Mouse (Mus musculus): Measurements from ENCODE around the gene Osbpl3. TPM values are rescaled to one million over a fixed set of nuclear protein-coding genes. Genes with fewer than 3 reads are reported as not detected.
A peak's percentile ranks its signal among the peaks of the same experiment; 100 is the strongest.

Gene Osbpl3
- polyA plus RNA-seq, 1 experiment from 2014 or later, result 1.4 TPM

DNA sequence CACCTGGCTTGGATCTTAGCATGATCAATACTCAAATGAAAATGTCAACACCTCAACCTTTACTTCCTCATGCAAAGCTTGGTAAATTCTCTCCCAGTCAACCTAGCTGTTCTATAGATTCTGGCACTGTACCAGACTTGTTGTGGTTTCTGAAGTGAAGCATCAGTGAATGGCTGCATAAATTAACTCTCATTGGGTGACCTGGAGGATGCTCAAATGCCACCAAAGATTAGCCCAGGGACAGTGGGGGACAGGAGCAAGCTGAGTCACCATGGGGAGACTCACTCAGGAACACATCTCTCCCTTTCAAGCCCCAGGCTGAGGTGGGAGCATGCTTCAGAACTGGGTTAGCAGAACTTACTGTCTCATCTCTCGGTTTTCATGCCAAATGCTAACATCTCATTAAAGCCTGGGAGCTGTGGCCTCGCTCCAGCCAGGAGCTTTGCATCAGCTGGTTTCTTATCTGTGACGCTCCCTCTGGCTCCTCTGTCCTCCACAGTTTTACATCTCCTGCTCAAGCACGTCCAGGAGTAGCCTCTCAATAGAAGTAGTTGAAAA, 93.2 kb downstream of the Osbpl3 start:
- H3K4me3 ChIP-seq, result no peak overlapping the region
- no peaks in the 10 kb centered on the region; the same call in 1 of the 2 replicates for H3K4me1 ChIP-seq
- 54% methylated on average over 4 of the region's 4 CpGs for WGBS (ENCODE audit: insufficient replicate concordance)
- no peak overlapping the region for H3K4me2 ChIP-seq
- H3K9me3 ChIP-seq (replicated peaks), result no peaks in the 10 kb centered on the region
- no peak overlapping the region for H3K27ac ChIP-seq
- H3K9ac ChIP-seq, result no peak overlapping the region
- H3K27me3 ChIP-seq (replicated peaks), result no peaks in the 10 kb centered on the region
- no peak for ATAC-seq
- H3K36me3 ChIP-seq, result no peaks in the 10 kb centered on the region

DNA sequence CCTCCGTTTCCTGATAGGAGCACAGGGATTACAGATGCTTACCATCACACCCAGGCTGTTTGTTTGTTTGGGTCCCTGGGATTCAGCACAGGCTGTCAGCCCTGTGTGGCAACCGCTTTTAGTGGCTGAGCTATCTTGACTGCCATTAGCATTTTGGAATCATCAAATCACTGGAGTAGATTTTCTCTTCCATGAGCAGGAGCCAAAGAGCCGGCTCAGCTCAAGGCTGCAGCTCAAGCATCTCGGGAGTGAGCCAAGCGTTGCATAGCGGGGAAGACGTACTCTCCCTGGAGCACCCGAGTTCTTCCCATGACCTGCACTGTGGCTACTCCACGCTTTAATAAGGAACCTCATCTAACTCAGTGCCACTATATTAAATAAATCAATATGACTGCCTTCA, 93.8 kb downstream of the Osbpl3 start:
- H3K27ac ChIP-seq, result no peak overlapping the region
- H3K4me1 ChIP-seq, result no peaks in the 10 kb centered on the region; the same call in 1 of the 2 replicates
- ATAC-seq, result no peak
- no peak overlapping the region for H3K4me3 ChIP-seq
- no peaks in the 10 kb centered on the region for H3K27me3 ChIP-seq (replicated peaks)
- H3K4me2 ChIP-seq, result no peak overlapping the region
- H3K36me3 ChIP-seq, result no peaks in the 10 kb centered on the region
- no peaks in the 10 kb centered on the region for H3K9me3 ChIP-seq (replicated peaks)
- 76% methylated on average over 9 of the region's 9 CpGs for WGBS (ENCODE audit: insufficient replicate concordance)
- no peak overlapping the region for H3K9ac ChIP-seq

DNA sequence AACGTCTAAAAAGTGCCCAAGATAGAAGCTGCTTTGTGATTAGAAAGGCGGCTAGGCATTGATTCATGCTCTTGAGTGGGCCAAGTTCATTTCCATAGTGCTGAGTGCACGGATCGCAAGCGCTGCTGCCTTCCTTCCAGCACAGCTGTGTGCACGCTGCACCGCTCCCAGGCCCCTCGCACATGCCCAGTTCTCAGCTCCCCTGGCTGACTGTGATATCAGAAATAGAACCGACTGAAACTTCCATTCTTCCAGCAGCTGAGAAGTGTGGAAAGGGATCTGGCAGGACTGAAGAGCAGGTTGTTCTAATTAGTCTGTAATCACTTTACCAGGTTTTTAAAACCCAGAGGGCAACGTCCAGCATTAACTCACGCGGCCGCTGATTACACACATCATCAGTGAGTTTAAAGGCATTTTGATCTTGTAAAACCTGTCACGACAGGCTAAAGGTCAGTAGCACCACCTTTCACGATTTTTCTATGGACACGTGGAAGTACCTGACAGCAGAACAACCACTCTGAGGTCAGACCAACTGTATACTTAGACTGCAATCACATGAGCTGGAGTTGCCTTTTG, 97.8 kb downstream of the Osbpl3 start:
- H3K9me3 ChIP-seq (replicated peaks), result no peaks in the 10 kb centered on the region
- peaks cover 16% of the 10 kb centered on the region for H3K4me1 ChIP-seq
- no peaks in the 10 kb centered on the region for H3K36me3 ChIP-seq
- ATAC-seq, result no peak
- no peak overlapping the region for H3K4me2 ChIP-seq
- no peak overlapping the region for H3K27ac ChIP-seq
- H3K4me3 ChIP-seq, result no peak overlapping the region
- H3K27me3 ChIP-seq (replicated peaks), result no peaks in the 10 kb centered on the region
- WGBS (ENCODE audit: insufficient replicate concordance), result 68% methylated on average over 16 of the region's 16 CpGs
- H3K9ac ChIP-seq, result no peak overlapping the region

DNA sequence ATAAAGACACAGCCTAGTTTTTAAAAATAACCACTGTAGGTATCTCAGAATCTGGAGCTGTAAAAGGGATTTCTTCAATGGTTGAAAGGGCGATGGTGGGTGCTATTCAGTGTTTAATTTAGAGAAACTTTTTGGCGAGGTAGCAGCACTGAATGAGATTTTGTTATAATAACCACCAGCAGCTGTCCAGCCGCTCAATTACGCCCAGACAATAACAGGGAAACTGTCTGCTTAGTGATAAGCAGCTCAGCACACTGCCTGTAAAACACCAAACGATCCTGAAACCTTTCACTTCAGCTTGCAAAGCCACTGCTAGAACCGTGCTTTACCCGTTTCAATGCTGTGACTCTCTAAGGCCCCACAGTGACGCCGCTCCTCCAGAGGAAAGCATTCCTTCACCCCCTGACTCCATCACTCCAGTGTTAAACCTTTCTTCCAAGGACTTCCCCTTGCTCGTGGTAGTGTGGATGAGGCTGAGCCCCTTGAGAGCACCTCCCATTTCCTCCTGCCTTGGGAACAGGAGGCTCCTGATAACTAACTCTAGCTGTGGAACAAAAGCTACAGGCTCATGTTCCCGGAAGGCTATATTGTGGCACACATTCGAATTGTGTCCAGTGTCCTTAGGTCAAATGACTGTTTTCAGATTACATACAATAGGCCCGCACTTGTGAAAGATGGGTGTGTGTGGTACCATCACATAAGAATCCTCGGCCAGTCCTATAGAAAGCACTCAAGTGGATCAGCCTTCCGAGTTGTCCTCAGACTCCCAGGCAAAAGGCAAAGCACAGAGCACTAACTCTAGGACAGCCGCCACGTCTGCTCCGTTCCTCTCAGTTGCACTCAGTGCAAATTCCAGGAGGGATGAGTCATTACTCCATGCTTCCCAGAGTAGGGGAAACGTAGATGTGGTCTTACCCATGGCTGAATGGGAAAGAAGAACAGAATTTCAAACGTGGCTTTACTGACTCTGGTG, 101.0 kb downstream of the Osbpl3 start:
- no peaks in the 10 kb centered on the region for H3K9me3 ChIP-seq (replicated peaks)
- WGBS (ENCODE audit: insufficient replicate concordance), result 38% methylated on average over 20 of the region's 20 CpGs
- H3K9ac ChIP-seq, result no peak overlapping the region
- peak overlapping the region; percentile 55; the same call in 1 of the 2 replicates for H3K27ac ChIP-seq
- H3K4me1 ChIP-seq, result peaks cover 16% of the 10 kb centered on the region
- ATAC-seq, result 0 out of 2 replicates have a peak, but pooled peaks have one; percentile 24
- no peaks in the 10 kb centered on the region for H3K27me3 ChIP-seq (replicated peaks)
- H3K4me2 ChIP-seq, result peak overlapping the region; percentile 12; the same call in 1 of the 2 replicates
- H3K4me3 ChIP-seq, result no peak overlapping the region
- H3K36me3 ChIP-seq, result no peaks in the 10 kb centered on the region

DNA sequence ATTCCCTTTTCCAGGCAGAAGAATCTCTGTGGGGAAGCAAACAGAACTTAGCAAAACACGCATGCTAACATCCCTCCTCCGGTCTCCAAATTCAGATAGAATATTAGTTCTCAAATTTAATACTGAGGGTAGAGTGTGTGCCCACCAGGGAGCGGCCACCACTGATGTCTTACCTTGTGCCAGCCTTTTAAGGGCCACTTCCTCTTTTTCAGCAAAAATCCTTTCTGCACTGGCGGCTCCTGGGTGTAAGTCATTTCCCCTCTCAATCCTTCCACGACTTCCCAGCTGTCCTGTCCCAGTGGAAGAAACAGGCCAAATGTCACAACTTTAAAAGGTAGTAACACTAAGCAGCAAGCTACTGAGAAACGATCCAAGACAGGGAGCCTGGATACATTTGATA, 103.2 kb downstream of the Osbpl3 start:
- no peak overlapping the region for H3K9ac ChIP-seq
- WGBS (ENCODE audit: insufficient replicate concordance), result 33% methylated on average over 6 of the region's 6 CpGs
- ATAC-seq, result no peak

DNA sequence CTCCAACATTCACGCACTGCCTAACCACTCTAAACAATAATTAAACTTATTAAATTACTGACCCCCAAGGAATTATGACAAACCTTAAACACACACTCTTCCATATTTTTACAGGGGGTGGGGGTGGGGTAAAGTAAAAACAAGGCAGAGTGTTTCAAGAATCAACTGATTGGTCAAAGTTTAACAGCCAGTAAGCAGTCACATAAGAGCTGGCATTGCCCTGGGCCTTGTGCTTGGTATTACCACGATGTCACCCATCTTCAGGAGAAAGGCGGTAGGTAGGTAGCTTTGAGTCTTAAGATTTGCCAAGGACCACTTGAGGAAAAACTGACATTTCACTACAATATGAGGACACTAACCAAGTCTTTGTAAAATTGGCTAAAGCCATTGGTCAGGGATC, 105.1 kb downstream of the Osbpl3 start:
- WGBS (ENCODE audit: insufficient replicate concordance), result 75% methylated on average over 3 of the region's 3 CpGs
- Histone ChIP-seq H3K27me3 (replicated peaks) (no peaks in the 10 kb centered on the region), H3K27ac (no peak overlapping the region)

More for the DNA sequence above, 103.2 kb downstream of the Osbpl3 start:
- no peak overlapping the region for H3K4me2 ChIP-seq
- no peak overlapping the region for H3K4me3 ChIP-seq
- no peaks in the 10 kb centered on the region for H3K27me3 ChIP-seq (replicated peaks)
- no peaks in the 10 kb centered on the region for H3K9me3 ChIP-seq (replicated peaks)
- no peaks in the 10 kb centered on the region for H3K36me3 ChIP-seq
- H3K4me1 ChIP-seq, result peaks cover 16% of the 10 kb centered on the region; the same call in 1 of the 2 replicates
- H3K27ac ChIP-seq, result no peak overlapping the region

DNA sequence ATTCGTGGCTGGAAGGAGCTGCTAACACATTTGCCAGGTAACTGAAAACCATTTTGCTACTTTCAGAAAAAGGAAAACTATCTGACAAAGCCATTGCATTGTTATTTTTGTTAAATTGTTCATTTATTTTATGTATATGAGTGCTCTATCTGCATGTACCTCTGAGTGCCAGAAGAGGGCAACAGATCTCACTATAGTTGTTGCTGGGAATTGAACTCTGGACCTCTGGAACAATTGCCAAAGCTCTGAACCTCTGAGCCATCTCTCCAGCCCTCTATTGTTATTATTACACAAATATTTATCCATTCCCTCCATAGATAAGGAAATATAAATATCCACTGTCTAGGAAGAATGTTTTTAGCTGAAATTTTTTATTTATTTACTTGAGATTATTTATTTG, 107.4 kb downstream of the Osbpl3 start:
- H3K4me2 ChIP-seq, result no peak overlapping the region
- no peaks in the 10 kb centered on the region for H3K36me3 ChIP-seq
- no peak for ATAC-seq

More for the DNA sequence above, 105.1 kb downstream of the Osbpl3 start:
- Histone ChIP-seq H3K36me3 (no peaks in the 10 kb centered on the region), H3K4me1 (peaks cover 16% of the 10 kb centered on the region; the same call in 1 of the 2 replicates), H3K4me2 (no peak overlapping the region), H3K4me3 (no peak overlapping the region), H3K9ac (no peak overlapping the region), H3K9me3 (replicated peaks) (no peaks in the 10 kb centered on the region)
- no peak for ATAC-seq

DNA sequence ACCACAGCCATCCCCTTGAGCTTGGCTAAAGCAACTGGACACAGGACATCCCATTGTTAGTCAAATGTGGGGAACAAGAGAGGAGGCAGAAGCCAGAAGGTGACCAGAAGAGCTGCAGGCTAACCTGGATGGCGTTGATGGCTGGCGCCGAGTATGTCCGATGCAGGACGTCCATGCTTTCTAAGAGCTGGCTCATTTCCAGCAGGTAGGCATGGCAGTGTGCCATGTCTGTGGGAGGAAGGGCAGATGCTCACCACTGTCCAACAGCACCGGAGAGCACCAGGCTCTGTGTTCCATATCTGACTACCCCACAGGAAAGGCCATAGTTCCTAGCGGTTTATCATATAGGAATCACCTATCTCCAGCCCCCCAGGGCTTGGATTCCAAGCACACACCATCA, 109.8 kb downstream of the Osbpl3 start:
- no peaks in the 10 kb centered on the region for H3K4me1 ChIP-seq
- H3K4me2 ChIP-seq, result no peak overlapping the region
- no peak overlapping the region for H3K4me3 ChIP-seq
- H3K27me3 ChIP-seq (replicated peaks), result no peaks in the 10 kb centered on the region
- no peaks in the 10 kb centered on the region for H3K36me3 ChIP-seq
- no peak for ATAC-seq
- H3K9me3 ChIP-seq (replicated peaks), result no peaks in the 10 kb centered on the region
- 78% methylated on average over 7 of the region's 7 CpGs for WGBS (ENCODE audit: insufficient replicate concordance)
- H3K9ac ChIP-seq, result no peak overlapping the region
- no peak overlapping the region for H3K27ac ChIP-seq

More for the DNA sequence above, 107.4 kb downstream of the Osbpl3 start:
- 60% methylated on average over 1 of the region's 1 CpGs for WGBS (ENCODE audit: insufficient replicate concordance)
- Histone ChIP-seq H3K27me3 (replicated peaks) (no peaks in the 10 kb centered on the region), H3K4me1 (no peaks in the 10 kb centered on the region), H3K4me3 (no peak overlapping the region), H3K9me3 (replicated peaks) (no peaks in the 10 kb centered on the region), H3K9ac (no peak overlapping the region), H3K27ac (no peak overlapping the region)

DNA sequence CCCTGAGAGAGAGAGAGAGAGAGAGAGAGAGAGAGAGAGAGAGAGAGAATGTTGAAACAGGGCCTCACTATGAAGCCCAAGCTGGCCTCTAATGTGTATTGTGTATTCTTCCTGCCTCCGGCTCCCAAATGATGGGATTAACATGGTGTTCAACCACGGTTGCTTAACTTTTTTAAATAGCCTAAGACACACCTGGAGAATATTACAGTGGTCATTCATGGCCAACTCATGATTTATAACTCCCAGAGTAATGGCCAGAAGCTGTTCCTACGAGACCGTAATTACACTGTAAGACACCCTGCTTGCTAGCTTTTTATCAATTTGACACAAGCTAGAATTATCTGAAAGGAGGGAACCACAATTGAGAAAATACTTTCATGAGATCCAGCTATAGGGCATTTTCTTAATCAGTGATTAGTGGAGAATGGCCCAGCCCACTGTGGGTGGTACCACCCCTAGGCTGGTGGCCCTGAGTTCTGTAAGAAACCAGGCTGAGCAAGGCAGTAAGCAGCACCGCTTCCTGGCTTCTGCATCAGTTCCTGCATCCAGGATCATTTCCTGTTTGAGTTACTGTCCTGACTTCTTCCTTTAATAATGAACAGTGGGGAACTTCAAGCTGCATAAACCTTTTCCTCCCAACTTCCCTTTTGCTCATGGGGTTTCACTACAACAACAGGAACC, 115.6 kb downstream of the Osbpl3 start:
- Histone ChIP-seq H3K4me3 (no peak overlapping the region), H3K4me2 (no peak overlapping the region), H3K9ac (no peak overlapping the region), H3K4me1 (no peaks in the 10 kb centered on the region), H3K36me3 (no peaks in the 10 kb centered on the region), H3K27me3 (replicated peaks) (no peaks in the 10 kb centered on the region), H3K9me3 (replicated peaks) (no peaks in the 10 kb centered on the region), H3K27ac (no peak overlapping the region)
- WGBS (ENCODE audit: insufficient replicate concordance), result 74% methylated on average over 5 of the region's 5 CpGs
- ATAC-seq, result no peak

DNA sequence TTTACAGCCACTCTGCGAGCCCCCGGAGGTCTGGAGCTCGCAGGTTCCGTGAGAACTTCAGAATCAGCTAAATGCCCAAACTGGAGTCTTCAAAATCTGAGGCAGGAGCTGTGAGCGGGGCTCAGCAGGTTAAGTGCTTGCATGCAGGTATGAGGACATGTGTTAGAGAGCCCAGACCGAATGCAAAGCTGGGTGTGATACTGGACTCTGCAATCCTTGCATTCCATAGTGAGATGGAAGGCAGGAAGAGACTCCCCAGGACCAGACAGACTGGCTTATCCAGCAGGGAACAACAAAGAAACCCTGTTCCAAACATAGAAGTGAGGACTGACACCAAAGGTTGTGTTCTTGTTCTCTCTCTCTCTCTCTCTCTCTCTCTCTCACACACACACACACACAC, 118.6 kb downstream of the Osbpl3 start:
- H3K4me3 ChIP-seq, result no peak overlapping the region
- no peaks in the 10 kb centered on the region for H3K9me3 ChIP-seq (replicated peaks)
- no peaks in the 10 kb centered on the region for H3K36me3 ChIP-seq
- H3K27ac ChIP-seq, result no peak overlapping the region
- H3K4me2 ChIP-seq, result no peak overlapping the region
- H3K9ac ChIP-seq, result no peak overlapping the region
- no peaks in the 10 kb centered on the region for H3K4me1 ChIP-seq
- no peak for ATAC-seq
- 77% methylated on average over 6 of the region's 6 CpGs for WGBS (ENCODE audit: insufficient replicate concordance)
- no peaks in the 10 kb centered on the region for H3K27me3 ChIP-seq (replicated peaks)

DNA sequence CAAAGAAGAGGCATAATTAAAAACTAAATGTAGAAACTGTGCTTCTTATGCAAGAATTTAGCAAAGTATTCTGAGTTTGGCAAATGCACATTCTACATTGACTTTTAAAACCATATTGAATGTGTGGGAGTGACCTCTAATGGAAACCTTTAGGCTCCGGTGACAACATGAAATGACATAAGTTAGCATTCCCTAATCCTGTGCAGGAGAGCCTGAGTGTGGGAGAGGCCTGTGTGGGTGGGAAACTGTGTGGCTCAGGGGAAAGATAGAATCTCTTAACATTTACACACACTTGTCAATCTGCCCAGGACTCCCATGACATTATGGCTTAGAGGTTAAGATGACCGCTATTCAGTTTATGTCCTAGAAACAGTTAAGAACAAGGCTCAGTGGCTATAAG, 119.6 kb downstream of the Osbpl3 start:
- Histone ChIP-seq H3K27ac (no peak overlapping the region), H3K36me3 (no peaks in the 10 kb centered on the region), H3K9me3 (replicated peaks) (no peaks in the 10 kb centered on the region), H3K27me3 (replicated peaks) (no peaks in the 10 kb centered on the region), H3K4me3 (no peak overlapping the region), H3K4me2 (no peak overlapping the region), H3K9ac (no peak overlapping the region), H3K4me1 (no peaks in the 10 kb centered on the region)
- ATAC-seq, result no peak
- WGBS (ENCODE audit: insufficient replicate concordance), result 88% methylated on average over 2 of the region's 2 CpGs
